Mouse (Mus musculus) bone marrow, adult 2 months (tissue): Measurements from ENCODE around the gene Dbndd2. TPM values are rescaled to one million over a fixed set of nuclear protein-coding genes. Genes with fewer than 3 reads are reported as not detected.

Source experiments
- H3K27ac ChIP-seq: fragments of 200-500 bp; 2 replicates; pipeline ENCODE4 v1.5.1; 2012; ENCODE audit warnings: low read depth, mild to moderate bottlenecking, control low read depth, inconsistent platforms, low read length; ENCODE audit not compliant: control insufficient read depth, poor library complexity, insufficient read depth
- H3K4me1 ChIP-seq: fragments of 200-500 bp; 2 replicates; pipeline ENCODE4 v1.6.1; 2011; ENCODE audit warnings: low read length; ENCODE audit not compliant: control insufficient read depth, insufficient read depth
- H3K4me3 ChIP-seq: fragments of 200-500 bp; replicated peaks from 2 replicates; pipeline ENCODE3; 2011; ENCODE audit warnings: mild to moderate bottlenecking, low read depth, low read length, control low read depth; ENCODE audit not compliant: control insufficient read depth
- CTCF ChIP-seq: fragments of 200-500 bp; IDR thresholded peaks from 2 replicates; pipeline ENCODE4 v1.5.1; 2011; ENCODE audit warnings: low read length, control low read depth; ENCODE audit not compliant: control insufficient read depth, insufficient read depth
- POLR2A ChIP-seq: fragments of 200-500 bp; IDR thresholded peaks from 2 replicates; pipeline ENCODE4 v1.6.1; 2011; ENCODE audit warnings: low read depth, mild to moderate bottlenecking, control low read depth, low read length, borderline replicate concordance; ENCODE audit not compliant: control insufficient read depth
- WGBS: fragments of 180-500 bp; shearing (Covaris S2); methylation state at CpG from one replicate; pipeline ENCODE4 v1.1.7; 2018; 5-methylcytosine and 5-hydroxymethylcytosine counted together
- polyA plus RNA-seq: library from polyadenylated mRNA; stranded (reverse); fragments of >200 nt; gene quantifications from 2 replicates; pipeline ENCODE4 v1.2.4, GENCODE M21; 2011; ENCODE audit warnings: low replicate concordance; ENCODE audit not compliant: missing spikeins, insufficient read depth, insufficient read length

Dbndd2 gene
- polyA plus RNA-seq, 1 experiment, result 7.5 TPM

- 82% methylated on average over 9 of the region's 9 CpGs for WGBS
- no peak overlapping the region for H3K27ac ChIP-seq
- H3K4me3 ChIP-seq, result no peak overlapping the region
- H3K4me1 ChIP-seq, result peaks cover 3% of the 10 kb centered on the region; the same call in 1 of the 2 replicates
- no peak for TF ChIP-seq POLR2A
- no peak for TF ChIP-seq CTCF
Observed at GRCm38 (mm10) chr2:164515897-164516296, 30.0 kb downstream of the Dbndd2 start.

DNA sequence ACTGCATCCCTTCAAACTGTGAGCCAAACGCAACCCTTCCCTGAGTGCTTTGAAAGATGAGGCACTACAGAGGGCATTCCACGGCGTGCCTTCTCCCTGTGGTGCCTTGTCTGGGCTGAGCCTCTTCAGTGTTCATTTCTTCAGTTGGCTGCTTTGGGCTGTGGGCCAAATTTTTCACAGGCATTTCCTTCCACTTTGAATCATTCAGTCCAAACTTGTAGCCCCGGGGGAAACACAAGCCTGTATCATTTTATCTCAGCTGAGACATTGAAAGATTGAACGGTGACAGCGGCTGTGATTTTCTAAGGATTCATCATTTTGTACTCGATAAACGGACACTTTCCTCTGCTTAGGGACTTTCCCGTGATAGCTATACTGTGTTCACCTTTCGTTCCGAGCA lies 30.7 kb downstream of the Dbndd2 start:
- H3K27ac ChIP-seq, result no peak overlapping the region
- WGBS, result 77% methylated on average over 11 of the region's 11 CpGs
- H3K4me1 ChIP-seq, result peaks cover 4% of the 10 kb centered on the region; the same call in 1 of the 2 replicates
- TF ChIP-seq CTCF, result no peak
- no peak overlapping the region for H3K4me3 ChIP-seq

GRCm38 (mm10) chr2:164517485-164518221 lies 31.7 kb downstream of the Dbndd2 start:
- H3K27ac ChIP-seq, result no peak overlapping the region
- WGBS, result 50% methylated on average over 10 of the region's 10 CpGs
- H3K4me1 ChIP-seq, result peaks cover 4% of the 10 kb centered on the region; the same call in 1 of the 2 replicates
- peak; percentile 85 for TF ChIP-seq CTCF
- no peak for TF ChIP-seq POLR2A
- H3K4me3 ChIP-seq, result no peak overlapping the region

DNA sequence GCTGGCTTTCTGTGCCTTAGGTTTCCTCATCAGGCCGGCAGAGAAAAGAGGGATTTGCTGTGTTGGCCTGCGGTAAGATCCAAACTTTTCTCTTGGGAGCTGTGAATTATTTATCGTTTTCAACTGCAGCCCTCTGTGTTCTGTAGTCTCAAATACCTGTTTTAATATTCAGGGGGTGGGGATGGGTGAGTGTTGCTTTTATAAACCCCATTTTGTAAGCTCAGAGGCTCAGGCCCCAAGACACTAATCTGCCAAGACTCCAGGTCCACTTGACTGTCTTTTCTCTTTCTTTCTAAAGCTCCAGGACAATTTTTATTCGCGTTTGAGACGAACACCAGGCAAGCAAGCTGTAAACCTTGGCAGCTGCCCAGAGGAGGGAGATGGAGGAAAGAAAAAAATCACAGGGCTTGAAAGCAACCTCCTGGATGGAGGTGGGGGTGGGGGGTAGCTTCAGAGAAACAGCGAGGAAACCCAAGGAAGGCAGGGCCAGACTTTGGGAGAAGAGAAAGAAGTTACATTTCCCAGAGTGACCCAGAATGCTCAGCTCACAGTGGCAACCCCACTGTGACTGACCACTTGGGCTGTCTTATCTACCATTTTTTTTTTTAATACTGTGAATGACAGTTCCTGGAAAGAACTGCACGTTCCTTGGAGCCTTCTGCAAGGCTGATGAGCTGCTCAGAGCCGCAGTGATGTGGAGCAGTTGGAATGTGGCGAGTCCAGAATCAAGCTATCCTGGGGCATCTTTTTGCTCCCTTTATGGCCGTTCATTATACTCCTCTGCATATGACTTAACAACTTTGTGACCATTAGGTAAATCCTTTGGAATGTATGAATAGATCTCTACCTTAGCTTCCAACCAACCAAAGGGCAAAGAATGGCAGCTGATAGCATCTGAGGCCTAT lies 32.6 kb downstream of the Dbndd2 start:
- TF ChIP-seq CTCF (no peak), POLR2A (no peak)
- Histone ChIP-seq H3K27ac (no peak overlapping the region), H3K4me1 (peaks cover 7% of the 10 kb centered on the region; the same call in 1 of the 2 replicates), H3K4me3 (no peak overlapping the region)
- WGBS, result 68% methylated on average over 11 of the region's 11 CpGs

GRCm38 (mm10) chr2:164519171-164519526 lies 33.2 kb downstream of the Dbndd2 start:
- WGBS, result 59% methylated on average over 6 of the region's 6 CpGs
- Histone ChIP-seq H3K4me3 (no peak overlapping the region), H3K27ac (no peak overlapping the region), H3K4me1 (peaks cover 7% of the 10 kb centered on the region; the same call in 1 of the 2 replicates)
- TF ChIP-seq POLR2A (no peak), CTCF (no peak)

GRCm38 (mm10) chr2:164520782-164521181 lies 34.9 kb downstream of the Dbndd2 start:
- WGBS, result 4% methylated on average over 3 of the region's 3 CpGs
- no peak overlapping the region for H3K4me3 ChIP-seq
- H3K27ac ChIP-seq, result peak overlapping the region; percentile 30; the same call in 1 of the 2 replicates
- peaks cover 9% of the 10 kb centered on the region; the same call in 1 of the 2 replicates for H3K4me1 ChIP-seq
- TF ChIP-seq CTCF (peak; percentile 89), POLR2A (no peak)

- Histone ChIP-seq H3K27ac (peak overlapping the region; percentile 85), H3K4me1 (peaks cover 10% of the 10 kb centered on the region; the same call in 1 of the 2 replicates), H3K4me3 (no peak overlapping the region)
- WGBS, result under 1% methylated on average over 11 of the region's 11 CpGs
- TF ChIP-seq POLR2A (no peak), CTCF (no peak)
Observed at GRCm38 (mm10) chr2:164521841-164522240, 35.9 kb downstream of the Dbndd2 start.

- Histone ChIP-seq H3K27ac (peak overlapping the region; percentile 85), H3K4me3 (no peak overlapping the region), H3K4me1 (peaks cover 10% of the 10 kb centered on the region; the same call in 1 of the 2 replicates)
- WGBS, result 3% methylated on average over 8 of the region's 8 CpGs
- TF ChIP-seq POLR2A, result no peak
- no peak for TF ChIP-seq CTCF
Observed at GRCm38 (mm10) chr2:164522280-164522679, 36.4 kb downstream of the Dbndd2 start.
